Mouse (Mus musculus) myocyte (in vitro differentiated cells): ENCODE measurements at regions not wholly inside any gene's neighbourhood (a gene's known extent, or its start where the extent isn't known, plus 50 kb on each side); places are given as distances from the start of the nearest gene placed in this dataset.

Experiments used
- CEBPB ChIP-seq: IDR thresholded peaks from 2 replicates; pipeline ENCODE4 v1.6.1; 2011; ENCODE audit warnings: mild to moderate bottlenecking, moderate library complexity; ENCODE audit not compliant: poor library complexity, insufficient read depth, severe bottlenecking
- MAX ChIP-seq: IDR thresholded peaks from one replicate; pipeline ENCODE4 v1.6.1; 2011; ENCODE audit warnings: low read depth, mild to moderate bottlenecking, control low read depth
- MYOD1 ChIP-seq, 3 experiments: IDR thresholded peaks; one replicate each; pipeline ENCODE4 v1.6.1; 2011; ENCODE audit warnings: control low read depth in 2 of 3, low read depth in 2 of 3, mild to moderate bottlenecking in 2 of 3, moderate library complexity in 1 of 3; ENCODE audit not compliant: insufficient read length in 2 of 3, control insufficient read depth in 1 of 3
- POLR2A ChIP-seq: IDR thresholded peaks from one replicate; pipeline ENCODE4 v1.6.1; 2011; ENCODE audit warnings: low read depth, mild to moderate bottlenecking, control low read depth, moderate library complexity; ENCODE audit not compliant: insufficient read length
- POLR2AphosphoS2 ChIP-seq: IDR thresholded peaks from one replicate; pipeline ENCODE4 v1.6.1; 2011; ENCODE audit warnings: low read depth, control low read depth; ENCODE audit not compliant: insufficient read length
- TCF12 ChIP-seq: IDR thresholded peaks from one replicate; pipeline ENCODE4 v1.6.1; 2011; ENCODE audit warnings: mild to moderate bottlenecking, control low read depth; ENCODE audit not compliant: poor library complexity, insufficient read depth, severe bottlenecking
- TCF3 ChIP-seq: IDR thresholded peaks from one replicate; pipeline ENCODE4 v1.6.1; 2011; ENCODE audit warnings: low read depth, control low read depth; ENCODE audit not compliant: insufficient read length
- USF1 ChIP-seq: IDR thresholded peaks from one replicate; pipeline ENCODE4 v1.6.1; 2011; ENCODE audit warnings: low read depth, mild to moderate bottlenecking, control low read depth, moderate library complexity

DNA sequence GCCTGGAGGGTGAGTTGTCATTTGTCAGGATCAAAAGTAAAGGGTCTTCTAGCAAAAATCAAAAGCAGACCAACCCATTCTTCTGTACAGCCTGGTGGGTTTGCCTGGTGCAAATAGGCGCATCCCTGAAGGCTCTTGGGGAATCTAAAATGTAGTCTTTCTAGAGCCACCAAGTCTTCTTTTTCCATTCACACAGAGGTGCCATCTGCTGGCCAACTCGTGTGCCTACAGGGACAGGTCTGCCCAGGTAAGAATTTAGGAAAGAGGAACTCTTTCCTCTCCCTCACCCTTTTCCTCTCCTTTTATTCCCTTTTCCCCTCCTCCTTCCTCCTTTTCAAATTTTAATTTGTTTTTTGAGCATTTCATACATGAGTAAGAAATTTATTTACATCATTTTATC, 116.5 kb downstream of the Insig2 start:
- TF ChIP-seq POLR2A (no peak), CEBPB (no peak), USF1 (no peak), POLR2AphosphoS2 (no peak), MAX (no peak), MYOD1 (IDR thresholded peaks at IDR 0.05; ENCODE audit: control insufficient read depth in 1 of 3, insufficient read length in 2 of 3, low read depth in 2 of 3) (no peak), TCF12 (no peak), TCF3 (no peak)
